Mouse (Mus musculus) lung, embryonic 16.5 days (tissue): Measurements from ENCODE around the gene Crtap. TPM values are rescaled to one million over a fixed set of nuclear protein-coding genes. Genes with fewer than 3 reads are reported as not detected.
A peak's percentile ranks its signal among the peaks of the same experiment; 100 is the strongest.

Experiments
- ATAC-seq: fragments of 200-750 bp; cut with Nextera tagmentation; 2 replicates; pipeline ENCODE4 v1.8.0; 2017; ENCODE audit warnings: low read depth, mild to moderate bottlenecking, moderate library complexity
- H3K27ac ChIP-seq: fragments of 300-500 bp; sonication (generic); 2 replicates; pipeline ENCODE4 v1.5.1; 2014; ENCODE audit warnings: mild to moderate bottlenecking, control low read depth, low read length
- H3K27me3 ChIP-seq: fragments of 300-500 bp; sonication (generic); 2 replicates; pipeline ENCODE4 v1.6.1; 2014; ENCODE audit warnings: low read depth, low read length, mixed read lengths; ENCODE audit not compliant: control insufficient read depth, insufficient read depth
- H3K36me3 ChIP-seq: fragments of 300-500 bp; sonication (generic); 2 replicates; pipeline ENCODE4 v1.6.1; 2014; ENCODE audit warnings: low read length; ENCODE audit not compliant: control insufficient read depth, insufficient read depth
- H3K4me1 ChIP-seq: fragments of 300-500 bp; sonication (generic); replicated peaks from 2 replicates; pipeline ENCODE4 v1.6.1; 2014; ENCODE audit warnings: low read length, mixed read lengths; ENCODE audit not compliant: control insufficient read depth, insufficient read depth
- H3K4me2 ChIP-seq: fragments of 300-500 bp; sonication (generic); 2 replicates; pipeline ENCODE4 v1.6.1; 2014; ENCODE audit warnings: low read depth, low read length, control low read depth
- H3K4me3 ChIP-seq: fragments of 300-500 bp; sonication (generic); 2 replicates; pipeline ENCODE4 v1.5.1; 2014; ENCODE audit warnings: mild to moderate bottlenecking, low read length, control low read depth
- H3K9ac ChIP-seq: fragments of 300-500 bp; sonication (generic); 2 replicates; pipeline ENCODE4 v1.6.1; 2014; ENCODE audit warnings: low read length, control low read depth
- H3K9me3 ChIP-seq: fragments of 300-500 bp; sonication (generic); 2 replicates; pipeline ENCODE4 v1.6.1; 2016; ENCODE audit warnings: low read length; ENCODE audit not compliant: control insufficient read depth
- WGBS: fragments of 180-500 bp; shearing (Covaris S2); extraction: QIAGEN DNeasy Blood & Tissue Kit; methylation state at CpG from one replicate; pipeline ENCODE4 v1.1.7; 2014; 5-methylcytosine and 5-hydroxymethylcytosine counted together
- polyA plus RNA-seq: library from polyadenylated mRNA; unstranded; fragments of >200 nt; fragmentation: Nextera tagmentation; extraction: Ambion mirVana; gene quantifications from 2 replicates; pipeline ENCODE4 v1.2.1, GENCODE M21; 2015

The Crtap gene
- polyA plus RNA-seq = 132 and 147 TPM in 2 replicates

DNA sequence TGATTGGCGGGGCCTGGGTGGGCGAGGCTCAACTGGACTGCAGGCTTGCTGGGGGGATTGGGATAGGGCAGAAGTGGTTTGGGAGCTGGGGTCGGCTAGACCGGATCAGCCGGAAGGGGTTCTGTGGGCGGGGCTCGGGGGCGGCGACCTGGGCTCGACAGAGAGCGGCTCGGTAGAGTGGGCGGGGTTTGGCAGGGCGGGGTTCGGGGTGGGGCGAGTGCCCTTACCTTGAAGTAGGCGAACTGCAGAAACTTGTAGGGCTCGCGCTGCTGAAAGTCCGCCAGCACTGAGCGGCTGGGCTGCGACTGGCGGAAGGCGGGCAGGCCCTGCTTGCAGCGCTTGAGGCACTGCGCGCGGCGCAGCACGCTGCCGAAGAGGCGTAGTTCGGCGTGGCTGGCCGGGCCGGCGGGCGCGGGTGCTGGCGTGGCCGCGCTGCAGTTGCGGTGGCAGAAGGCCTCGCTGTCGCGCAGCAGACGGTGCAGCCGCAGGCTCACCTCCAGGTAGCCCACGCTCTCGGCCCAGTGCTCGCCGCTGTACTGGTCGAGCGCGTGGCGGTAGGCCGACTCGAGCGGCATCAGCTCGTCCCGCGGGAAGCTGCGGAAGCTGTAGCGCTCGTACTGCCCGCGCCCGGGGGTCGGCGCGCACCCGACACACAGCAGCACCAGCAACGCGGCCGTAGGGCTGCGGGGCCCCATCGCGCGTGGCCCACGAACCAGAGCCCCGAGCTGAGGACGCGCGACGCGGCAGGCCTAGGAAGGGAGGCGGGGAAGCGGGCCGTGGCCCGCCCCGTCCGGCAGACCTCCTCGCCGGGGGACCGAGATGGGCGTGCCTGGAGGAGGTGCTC lies at the start of gene Crtap:
Gene Crtap (minus strand): TSS at position 771 of the 844 bp plus-strand sequence.
- Histone ChIP-seq H3K4me3 (peak within 1 kb of the TSS; percentile 72), H3K9ac (peak within 1 kb of the TSS; percentile 86), H3K9me3 (no peaks in the 10 kb centered on the region), H3K36me3 (no peaks in the 10 kb centered on the region; the same call in 1 of the 2 replicates), H3K27me3 (no peaks in the 10 kb centered on the region), H3K27ac (peak within 1 kb of the TSS; percentile 77), H3K4me1 (peaks cover 24% of the 10 kb centered on the region), H3K4me2 (peak within 1 kb of the TSS; percentile 59)
- 2% methylated on average over 66 of the region's 96 CpGs for WGBS
- ATAC-seq = peak; percentile 88

GRCm38 (mm10) chr9:114435668-114436067 lies 45.2 kb upstream of the Crtap start:
- Histone ChIP-seq H3K4me1 (no peaks in the 10 kb centered on the region), H3K27me3 (no peaks in the 10 kb centered on the region), H3K36me3 (peaks cover 2% of the 10 kb centered on the region; the same call in 1 of the 2 replicates), H3K4me3 (no peak overlapping the region), H3K9me3 (no peaks in the 10 kb centered on the region), H3K27ac (no peak overlapping the region), H3K9ac (no peak overlapping the region), H3K4me2 (no peak overlapping the region)
- WGBS = 74% methylated on average over 2 of the region's 2 CpGs
- no peak for ATAC-seq

DNA sequence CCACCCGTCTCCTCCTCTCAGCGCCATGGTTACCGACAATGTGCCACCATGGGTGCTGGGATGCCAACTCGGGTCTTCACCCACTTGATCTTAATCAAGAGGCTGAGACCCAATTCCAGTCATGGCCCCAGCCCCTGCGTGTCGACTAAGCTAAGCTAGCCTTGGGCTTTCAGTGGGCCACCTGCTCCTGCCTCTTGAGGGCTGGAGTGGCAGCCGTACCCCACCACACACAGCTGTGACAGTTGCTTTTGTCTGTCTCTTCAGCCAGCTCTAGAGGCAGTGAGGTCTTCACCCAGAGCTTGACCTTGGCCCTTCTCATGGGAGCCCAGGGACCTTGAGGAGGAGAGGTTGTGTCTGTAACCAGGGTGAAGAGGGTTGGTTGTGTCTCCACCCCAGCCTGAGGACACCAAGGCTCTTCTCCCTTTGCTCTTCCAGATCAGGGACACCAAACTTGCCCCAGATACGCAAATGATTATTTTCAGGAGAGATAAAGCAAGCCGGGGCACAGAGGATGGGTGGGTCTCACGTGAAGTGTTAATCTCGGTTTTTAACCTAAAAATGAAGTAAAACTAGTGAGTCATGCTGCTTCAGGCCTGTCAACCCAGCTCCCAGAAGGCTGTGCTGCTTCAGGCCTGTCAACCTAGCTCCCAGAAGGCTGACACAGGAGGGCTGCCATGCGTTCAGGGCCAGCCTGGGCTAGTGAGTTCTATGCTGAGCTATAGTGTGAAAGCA lies 37.8 kb upstream of the Crtap start:
- H3K9ac ChIP-seq = no peak overlapping the region
- no peak overlapping the region for H3K27ac ChIP-seq
- no peak overlapping the region for H3K4me2 ChIP-seq
- ATAC-seq = no peak
- no peaks in the 10 kb centered on the region for H3K27me3 ChIP-seq
- H3K9me3 ChIP-seq = peaks cover 4% of the 10 kb centered on the region
- no peaks in the 10 kb centered on the region for H3K4me1 ChIP-seq
- H3K4me3 ChIP-seq = no peak overlapping the region
- H3K36me3 ChIP-seq = peaks cover 11% of the 10 kb centered on the region
- WGBS = 82% methylated on average over 12 of the region's 12 CpGs

- H3K4me1 ChIP-seq = no peaks in the 10 kb centered on the region
- 85% methylated on average over 8 of the region's 8 CpGs for WGBS
- H3K4me2 ChIP-seq = no peak overlapping the region
- peaks cover 11% of the 10 kb centered on the region for H3K36me3 ChIP-seq
- H3K4me3 ChIP-seq = no peak overlapping the region
- no peak for ATAC-seq
- H3K27me3 ChIP-seq = no peaks in the 10 kb centered on the region
- peaks cover 4% of the 10 kb centered on the region for H3K9me3 ChIP-seq
- no peak overlapping the region for H3K9ac ChIP-seq
- H3K27ac ChIP-seq = no peak overlapping the region
Observed at GRCm38 (mm10) chr9:114427425-114427824, 37.0 kb upstream of the Crtap start.

DNA sequence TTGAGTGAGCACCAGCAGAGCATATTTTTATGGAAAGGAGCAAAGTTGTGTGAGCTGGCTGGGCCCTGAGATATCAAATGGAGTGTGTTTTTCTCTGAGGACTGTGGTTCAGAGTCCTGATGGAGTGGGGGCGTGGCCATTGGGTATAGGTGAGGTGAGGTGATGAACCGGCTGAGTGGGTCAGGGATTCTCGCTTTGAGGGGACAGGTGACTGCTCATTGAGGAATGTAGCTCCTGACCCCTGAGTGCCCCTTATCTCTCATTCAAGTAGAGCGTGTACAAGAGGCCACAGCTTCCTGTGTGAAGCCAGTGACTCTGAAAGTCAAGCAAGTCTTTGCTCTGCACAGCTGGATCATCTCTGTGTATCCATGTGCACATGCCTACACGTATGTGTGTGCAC lies 35.7 kb upstream of the Crtap start:
- ATAC-seq = peak; percentile 15; the same call in 1 of the 2 replicates
- no peak overlapping the region for H3K4me2 ChIP-seq
- H3K4me3 ChIP-seq = no peak overlapping the region
- H3K27me3 ChIP-seq = no peaks in the 10 kb centered on the region
- H3K27ac ChIP-seq = no peak overlapping the region
- WGBS = 60% methylated on average over 5 of the region's 5 CpGs
- peaks cover 4% of the 10 kb centered on the region for H3K9me3 ChIP-seq
- H3K36me3 ChIP-seq = peaks cover 11% of the 10 kb centered on the region
- H3K4me1 ChIP-seq = no peaks in the 10 kb centered on the region
- no peak overlapping the region for H3K9ac ChIP-seq

DNA sequence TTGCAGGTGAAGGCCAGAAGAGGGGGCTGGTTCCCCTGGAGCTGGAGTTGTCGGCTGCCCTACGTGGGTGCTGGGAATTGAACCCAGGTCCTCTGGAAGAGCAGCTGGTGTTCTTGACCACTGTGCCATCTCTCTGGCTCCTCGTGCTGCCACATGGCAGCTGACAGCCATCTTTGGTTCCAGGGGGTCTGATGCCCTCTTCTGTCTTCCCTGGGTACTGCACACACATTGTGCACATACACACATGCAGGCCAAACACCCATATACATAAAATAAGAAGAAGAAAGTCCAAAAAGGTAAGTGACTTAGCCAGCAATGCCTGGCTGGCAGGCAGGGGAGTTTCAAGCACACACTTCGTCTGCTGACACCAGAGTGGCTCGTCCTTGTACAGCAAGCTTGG lies 35.1 kb upstream of the Crtap start:
- H3K4me2 ChIP-seq = no peak overlapping the region
- no peak overlapping the region for H3K9ac ChIP-seq
- H3K27me3 ChIP-seq = no peaks in the 10 kb centered on the region
- 89% methylated on average over 5 of the region's 5 CpGs for WGBS
- peaks cover 13% of the 10 kb centered on the region for H3K36me3 ChIP-seq
- ATAC-seq = no peak
- H3K4me3 ChIP-seq = no peak overlapping the region
- H3K4me1 ChIP-seq = no peaks in the 10 kb centered on the region
- H3K9me3 ChIP-seq = peaks cover 4% of the 10 kb centered on the region
- H3K27ac ChIP-seq = no peak overlapping the region

GRCm38 (mm10) chr9:114421797-114422196 lies 31.3 kb upstream of the Crtap start:
- Histone ChIP-seq H3K36me3 (peaks cover 10% of the 10 kb centered on the region), H3K27ac (no peak overlapping the region), H3K9ac (no peak overlapping the region), H3K4me3 (no peak overlapping the region), H3K9me3 (peaks cover 4% of the 10 kb centered on the region), H3K27me3 (no peaks in the 10 kb centered on the region), H3K4me1 (no peaks in the 10 kb centered on the region), H3K4me2 (no peak overlapping the region)
- WGBS = 85% methylated on average over 7 of the region's 7 CpGs
- ATAC-seq = no peak

- H3K27me3 ChIP-seq = no peaks in the 10 kb centered on the region
- H3K4me3 ChIP-seq = no peak overlapping the region
- H3K9me3 ChIP-seq = peaks cover 4% of the 10 kb centered on the region
- H3K9ac ChIP-seq = no peak overlapping the region
- peaks cover 10% of the 10 kb centered on the region for H3K36me3 ChIP-seq
- ATAC-seq = no peak
- no peaks in the 10 kb centered on the region for H3K4me1 ChIP-seq
- WGBS = 61% methylated on average over 3 of the region's 3 CpGs
- H3K4me2 ChIP-seq = no peak overlapping the region
- no peak overlapping the region for H3K27ac ChIP-seq
Observed at GRCm38 (mm10) chr9:114421045-114421444, 30.6 kb upstream of the Crtap start.

DNA sequence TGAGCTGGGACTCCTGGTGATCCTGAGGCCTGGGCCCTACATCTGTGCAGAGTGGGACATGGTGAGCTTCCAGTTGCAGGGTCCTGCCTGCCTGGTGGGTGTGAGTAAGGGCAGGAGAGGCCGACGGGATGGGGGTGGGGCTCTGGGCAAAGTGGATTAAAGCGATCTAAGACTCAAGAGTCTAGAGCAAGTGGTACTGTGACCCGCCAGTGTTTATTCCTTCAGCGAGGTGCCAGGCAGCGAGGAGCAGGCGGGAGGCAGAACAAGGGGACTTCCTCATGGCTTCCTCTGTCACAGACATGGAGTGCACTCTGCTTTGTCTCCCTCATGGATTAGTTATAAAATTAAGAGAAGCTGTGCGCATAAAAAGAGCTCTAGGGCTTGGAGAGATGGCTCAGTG lies 30.0 kb upstream of the Crtap start:
- peaks cover under 1% of the 10 kb centered on the region for H3K9me3 ChIP-seq
- H3K4me3 ChIP-seq = no peak overlapping the region
- H3K9ac ChIP-seq = no peak overlapping the region
- WGBS = 52% methylated on average over 8 of the region's 8 CpGs
- no peak for ATAC-seq
- H3K36me3 ChIP-seq = peaks cover 6% of the 10 kb centered on the region
- H3K4me2 ChIP-seq = no peak overlapping the region
- H3K27me3 ChIP-seq = no peaks in the 10 kb centered on the region
- no peaks in the 10 kb centered on the region for H3K4me1 ChIP-seq
- no peak overlapping the region for H3K27ac ChIP-seq
